Mouse (Mus musculus): ENCODE data around the gene Best2.

DNA sequence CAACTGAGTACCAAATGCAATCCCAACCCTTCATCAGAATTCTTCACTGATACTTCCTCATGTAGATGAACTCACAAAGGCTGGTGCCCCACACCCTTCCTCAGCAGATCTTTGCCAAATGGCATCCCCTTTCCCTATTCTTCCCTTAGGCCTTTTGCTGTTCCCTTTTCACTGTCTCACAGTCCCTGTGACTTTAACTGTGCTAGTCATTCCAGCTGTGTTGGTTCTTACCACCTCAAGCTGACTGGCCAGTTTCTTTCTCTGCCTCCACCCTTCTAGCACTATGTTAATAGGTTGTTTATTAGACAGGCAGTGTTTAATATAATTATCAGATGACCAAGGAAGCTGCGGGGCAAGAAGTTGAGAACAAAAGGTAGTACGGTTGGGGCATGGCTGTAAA lies 45.7 kb downstream of the Best2 start:
- TF ChIP-seq ZNF384 (IDR thresholded peaks at IDR 0.05; ENCODE audit: low read depth, low read length) (no peak), SIN3A (IDR thresholded peaks at IDR 0.05; ENCODE audit: low read length) (0 out of 2 replicates have a peak, but pooled peaks have one; percentile 20), ZKSCAN1 (IDR thresholded peaks at IDR 0.05; ENCODE audit: low read depth, low read length) (no peak), MAX (IDR thresholded peaks at IDR 0.05; ENCODE audit: low read length) (no peak), CTCF (IDR thresholded peaks at IDR 0.05 in 2 of 3, conservative IDR thresholded peaks at IDR 0.05 in 1 of 3; ENCODE audit: control insufficient read depth in 1 of 3, insufficient read depth in 1 of 3, low read depth in 2 of 3, low read length in 3 of 3, poor library complexity in 1 of 3, severe bottlenecking in 1 of 3) (no peak), POLR2A (IDR thresholded peaks at IDR 0.05; ENCODE audit: control insufficient read depth in 1 of 2, insufficient read depth in 1 of 2, low read depth in 1 of 2, low read length in 2 of 2, poor library complexity in 1 of 2) (no peak)

All from MEL (cell line).